Mouse (Mus musculus) heart, adult 8-10 months (tissue): ENCODE results near the gene Cxcr4. TPM values are rescaled to one million over a fixed set of nuclear protein-coding genes. Genes with fewer than 3 reads are reported as not detected.

ENCODE experiments used
- DNase-seq: peaks from one replicate; pipeline ENCODE4 v3.0.0; 2022; ENCODE audit warnings: low spot score
- total RNA-seq, 4 experiments: library from RNA; stranded (reverse); gene quantifications; 2 replicates each; pipeline ENCODE4 v1.2.4; 2022

Cxcr4 gene
- total RNA-seq, 4 experiments from 2014 or later = 5.0 to 8.6 (median 6.9) TPM

- DNase-seq = no peak
These were observed 21.1 kb downstream of the Cxcr4 start for GRCm38 (mm10) chr1:128571033-128571432.

GRCm38 (mm10) chr1:128569992-128570648 lies 22.0 kb downstream of the Cxcr4 start:
- DNase-seq = no peak

DNA sequence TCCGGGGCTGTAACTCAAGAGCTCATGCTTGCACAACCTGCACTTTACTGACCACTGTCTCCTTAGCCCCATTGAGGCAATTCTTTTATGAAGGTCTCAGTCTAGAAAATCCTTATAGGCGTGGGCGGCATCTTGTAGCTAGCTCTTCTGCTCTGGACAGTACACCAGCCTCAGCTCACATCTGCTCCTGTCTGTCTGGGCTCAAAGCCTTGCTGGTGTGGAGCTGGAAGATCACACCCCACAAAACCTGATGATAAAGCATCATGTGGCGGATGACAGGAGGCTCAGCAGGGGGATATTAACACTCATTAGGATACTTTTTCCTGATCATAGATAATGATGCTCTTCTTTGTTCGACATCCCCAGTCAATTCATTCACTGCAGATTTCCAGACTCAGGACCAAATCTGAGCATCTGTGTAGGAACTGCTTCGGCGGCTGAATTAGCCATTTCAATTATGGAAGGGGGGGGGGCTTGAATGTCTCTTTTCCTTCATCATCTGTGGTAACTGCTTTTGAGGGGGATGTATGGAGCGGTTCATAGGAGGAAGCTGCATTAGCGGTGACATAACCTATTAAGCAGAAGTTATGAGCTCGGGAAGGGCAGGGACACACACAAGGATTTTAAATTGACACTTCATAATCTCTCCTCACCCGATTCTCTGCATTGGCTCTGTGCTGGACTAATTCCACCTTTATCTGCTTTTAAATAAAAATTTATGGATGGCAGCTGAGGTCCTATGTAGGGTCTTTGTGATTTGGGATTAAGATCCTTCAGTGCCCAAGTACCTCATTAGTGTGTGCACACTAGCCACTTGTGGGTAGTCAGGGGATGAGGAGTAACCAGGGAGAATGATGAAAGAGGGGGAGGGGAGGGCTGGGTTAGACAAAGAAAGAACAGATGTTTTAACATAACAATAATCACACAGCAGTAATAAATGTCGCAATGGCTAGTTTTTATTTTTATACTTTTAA lies 24.6 kb downstream of the Cxcr4 start:
- DNase-seq = no peak

GRCm38 (mm10) chr1:128563905-128564304 lies 28.2 kb downstream of the Cxcr4 start:
- DNase-seq = no peak

DNA sequence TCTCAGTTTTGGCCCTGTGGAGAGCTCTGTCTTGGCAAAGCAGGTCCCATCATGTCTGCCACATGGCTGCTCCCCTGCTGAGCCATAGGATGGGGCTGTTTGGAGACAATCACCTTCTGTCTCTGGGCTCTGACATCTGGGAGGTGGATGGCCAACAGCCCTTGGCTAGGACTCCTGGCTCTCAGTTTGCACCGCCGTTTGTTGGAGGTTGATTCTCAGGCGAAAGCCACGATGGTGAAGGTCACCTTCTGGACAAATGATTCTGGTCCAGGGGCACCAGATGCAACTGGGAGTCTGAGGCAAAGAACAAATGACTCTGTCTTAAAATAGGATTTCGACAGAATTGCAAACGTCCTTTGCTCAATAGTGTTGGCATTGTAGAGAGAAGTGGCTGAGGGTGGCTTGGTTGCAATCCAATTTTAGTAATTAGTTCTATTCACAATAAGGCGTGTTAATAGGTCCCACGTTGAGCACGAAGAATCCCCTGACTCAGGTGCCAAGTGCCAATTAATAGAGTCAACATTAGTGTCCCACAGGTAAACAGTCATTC lies 30.7 kb downstream of the Cxcr4 start:
- no peak for DNase-seq

DNA sequence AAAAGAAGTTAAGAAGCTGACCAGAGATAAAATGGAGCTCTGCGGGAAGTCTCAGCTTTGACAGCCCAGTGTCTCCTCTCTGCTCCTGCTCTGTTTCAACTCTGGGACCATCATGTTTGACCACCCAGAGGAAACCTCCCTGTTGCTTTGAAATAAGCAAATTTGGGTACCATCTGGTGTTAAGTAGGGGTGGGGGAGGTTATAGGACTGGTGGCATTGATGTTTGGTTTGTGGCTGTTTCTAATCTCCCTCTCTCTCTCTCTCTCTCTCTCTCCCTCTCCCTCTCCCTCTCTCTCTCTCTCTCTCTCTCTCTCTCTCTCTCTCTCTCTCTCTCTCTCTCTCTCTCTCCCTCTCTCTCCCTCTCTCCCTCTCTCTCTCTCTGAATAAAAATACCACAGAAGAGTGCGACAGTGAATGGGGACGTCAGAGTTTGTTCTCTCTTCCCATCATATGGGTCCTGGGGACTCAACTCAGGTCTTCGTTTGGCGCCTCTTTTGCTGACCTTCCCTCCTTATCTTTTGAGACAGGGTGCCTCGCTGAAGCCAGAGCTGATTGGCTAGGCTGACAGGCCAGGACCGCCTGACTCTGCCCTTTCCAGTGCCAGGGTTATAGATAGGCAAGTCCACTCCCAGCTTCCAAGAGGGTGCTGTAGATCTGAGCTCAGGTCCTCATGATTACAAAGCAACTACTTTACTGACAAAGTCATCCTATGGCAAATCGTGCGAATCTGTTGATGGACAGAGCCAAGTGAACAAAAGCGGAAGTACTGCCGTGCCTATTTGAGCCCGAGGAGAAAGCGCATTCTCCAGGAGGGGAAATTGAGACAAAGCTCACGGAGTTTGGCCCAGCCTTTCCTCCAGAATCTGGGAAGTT lies 31.4 kb downstream of the Cxcr4 start:
- no peak for DNase-seq

DNA sequence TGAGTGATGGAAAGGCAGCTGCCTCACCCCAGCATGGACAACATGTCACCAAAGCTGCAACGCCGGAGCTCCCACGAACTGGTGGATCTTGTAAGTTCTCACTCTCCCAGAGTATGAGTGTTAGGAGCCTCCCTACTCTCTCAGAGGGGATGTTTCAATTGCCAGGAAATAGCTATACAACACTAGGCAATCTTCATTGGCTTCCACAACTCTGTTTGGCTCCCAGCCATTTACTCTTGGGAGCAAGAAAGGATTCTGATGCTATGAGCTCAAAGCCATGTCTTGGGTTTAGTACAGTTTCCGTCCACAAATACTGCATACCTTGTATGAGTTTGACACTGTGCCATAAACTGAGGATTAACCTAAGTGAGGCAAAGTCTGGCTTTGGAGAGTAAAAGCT lies 34.1 kb downstream of the Cxcr4 start:
- DNase-seq = no peak

DNA sequence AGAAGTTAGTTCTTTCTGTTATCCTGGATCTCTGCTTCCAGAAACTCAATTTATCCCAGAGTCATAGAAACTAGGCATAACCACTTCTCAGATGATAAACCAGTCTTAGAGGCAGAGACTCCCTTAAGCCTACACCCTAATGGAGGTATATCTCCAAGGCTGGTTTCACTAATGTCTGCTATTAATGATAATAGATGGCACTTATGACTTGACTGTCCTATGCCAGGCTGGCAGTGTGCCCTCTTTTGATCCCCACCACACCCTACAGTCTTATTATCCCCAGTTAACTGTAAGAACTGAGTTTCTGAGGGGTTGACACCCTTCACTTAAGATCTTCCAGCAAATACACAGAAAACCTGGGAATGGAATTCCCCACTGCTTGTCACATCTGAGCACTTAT lies 39.5 kb downstream of the Cxcr4 start:
- no peak for DNase-seq

GRCm38 (mm10) chr1:128551743-128552397 lies 40.2 kb downstream of the Cxcr4 start:
- no peak for DNase-seq

GRCm38 (mm10) chr1:128549442-128549841 lies 42.7 kb downstream of the Cxcr4 start:
- no peak for DNase-seq

- DNase-seq = no peak
These were observed 43.1 kb downstream of the Cxcr4 start for GRCm38 (mm10) chr1:128549007-128549406.

DNA sequence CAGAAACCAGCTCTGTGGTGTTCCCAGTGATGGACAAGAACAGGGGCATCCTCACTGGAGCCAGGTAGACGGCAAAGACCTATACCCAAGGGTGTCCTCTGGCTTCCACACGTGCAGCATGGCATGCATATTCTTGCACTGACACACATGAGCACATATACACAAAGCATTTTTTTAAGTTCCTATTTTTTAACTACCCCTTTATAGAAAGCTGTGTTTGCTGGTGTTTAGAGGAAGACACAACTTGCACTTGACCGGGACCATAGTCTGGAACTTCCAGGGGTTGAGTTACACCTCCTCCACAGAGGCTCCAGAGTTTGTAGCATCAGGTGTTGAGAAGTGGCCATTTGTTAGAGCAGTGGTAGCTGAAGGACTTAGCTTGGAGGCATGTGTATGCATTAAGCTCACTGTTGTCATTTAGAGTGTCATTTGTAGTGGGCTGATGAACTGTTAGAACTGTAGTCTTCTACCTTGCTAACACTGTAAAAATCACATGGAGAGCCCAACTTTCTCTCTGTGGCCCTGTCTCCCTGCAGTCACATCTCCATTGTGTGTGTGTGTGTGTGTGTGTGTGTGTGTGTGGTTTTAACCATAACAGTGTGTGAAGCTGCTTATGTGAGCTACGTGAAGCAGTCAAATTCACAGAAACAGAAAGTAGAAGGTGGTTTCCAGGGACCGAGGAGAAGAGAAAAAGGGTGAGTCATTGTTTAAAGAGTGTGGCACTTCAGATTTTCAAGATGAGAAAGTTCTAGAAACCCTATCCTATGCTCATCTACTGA lies 43.7 kb downstream of the Cxcr4 start:
- no peak for DNase-seq

GRCm38 (mm10) chr1:128545672-128546071 lies 46.4 kb downstream of the Cxcr4 start:
- DNase-seq = no peak

GRCm38 (mm10) chr1:128543137-128543536 lies 49.0 kb downstream of the Cxcr4 start:
- DNase-seq = no peak

- no peak for DNase-seq
These were observed 49.5 kb downstream of the Cxcr4 start for GRCm38 (mm10) chr1:128542555-128542954.

DNA sequence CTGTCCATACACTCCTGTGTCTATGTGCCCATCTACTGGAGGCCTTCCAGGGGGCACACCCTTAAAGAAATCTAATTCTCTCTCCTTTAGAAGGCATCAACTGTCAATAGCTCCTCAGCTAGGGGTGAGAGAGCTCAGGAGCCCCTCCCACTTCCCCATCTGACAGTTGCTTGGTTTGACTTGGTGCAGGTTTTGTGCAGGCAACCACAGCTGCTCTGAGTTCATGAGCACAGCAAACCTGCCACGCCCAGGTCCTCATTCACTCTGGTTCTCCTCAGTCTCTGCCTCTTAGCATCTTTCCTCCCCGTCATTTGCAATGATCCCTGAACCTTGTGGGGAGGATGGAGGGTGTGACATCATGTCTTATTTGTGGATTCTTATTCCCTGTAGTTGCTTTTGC lies 51.9 kb downstream of the Cxcr4 start:
- no peak for DNase-seq

DNA sequence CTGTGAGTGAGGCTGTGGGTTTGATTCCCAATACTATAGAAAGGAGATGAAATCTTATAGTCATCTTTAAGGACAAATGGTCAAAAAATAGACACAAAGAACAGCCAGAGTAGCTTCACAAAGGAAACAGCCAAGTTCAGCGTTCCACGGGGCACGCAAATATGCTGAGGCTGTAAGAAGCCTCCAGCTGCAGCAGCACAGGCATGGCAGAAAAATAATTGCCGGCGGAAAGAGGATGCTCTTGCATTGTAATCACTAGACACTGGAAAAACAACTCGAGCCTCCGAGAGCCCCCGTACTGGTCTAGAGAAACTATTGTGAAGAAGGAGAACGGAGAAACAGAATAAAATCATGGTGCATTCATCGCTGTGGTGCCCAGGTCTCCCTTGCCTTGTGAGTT lies 52.5 kb downstream of the Cxcr4 start:
- no peak for DNase-seq
